Mouse (Mus musculus): ENCODE measurements at regions not wholly inside any gene's neighbourhood (a gene's known extent, or its start where the extent isn't known, plus 50 kb on each side); places are given as distances from the start of the nearest gene placed in this dataset.

DNA sequence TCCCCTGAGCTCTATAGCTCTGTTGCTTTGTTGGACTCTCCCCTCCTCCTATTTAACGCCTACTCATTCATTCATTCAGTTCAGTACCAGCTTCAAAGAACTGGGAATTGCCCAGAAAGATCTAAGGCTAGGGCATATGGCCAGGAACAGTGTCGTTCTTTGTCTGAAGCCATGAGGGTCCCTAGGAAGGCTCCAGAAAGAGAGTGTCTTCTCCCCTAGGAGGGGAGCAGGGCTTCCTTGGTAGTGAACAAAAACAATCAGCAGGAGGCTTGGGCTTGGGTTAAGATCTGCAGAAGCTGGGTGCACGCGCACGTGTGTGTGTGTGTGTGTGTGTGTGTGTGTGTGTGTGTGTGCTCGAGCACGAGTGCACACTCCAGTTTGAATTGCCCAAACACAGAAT is 142.7 kb downstream of the Tex36 start:
- TF ChIP-seq CTCF (IDR thresholded peaks at IDR 0.05; ENCODE audit: low read depth): no peak
- TF ChIP-seq EP300 (IDR thresholded peaks at IDR 0.05; ENCODE audit: low read depth): no peak

Data from heart, postnatal 0 days (tissue).